Mouse (Mus musculus) embryonic stem cell, embryonic (primary cell): ENCODE results near the gene Elk4.

Experiments used
- CTCF ChIA-PET, 4 experiments: fragments of 300-600 bp in 2 of 4; fragments of 350-600 bp in 2 of 4; sonication (Branson Sonifier 250); formaldehyde crosslinking; loops; one replicate each; lab custom pipeline; 2022; ENCODE audit warnings: inconsistent platforms in 2 of 4; lab: Charles Lee
- POLR2A ChIA-PET, 4 experiments: fragments of 300-600 bp in 2 of 4; fragments of 350-600 bp in 2 of 4; sonication (Branson Sonifier 250); formaldehyde crosslinking; loops; one replicate each; lab custom pipeline; 2022; ENCODE audit warnings: antibody characterized with exemption in 4 of 4, inconsistent platforms in 1 of 4; lab: Charles Lee

The Elk4 gene

GRCm38 (mm10) chr1:131972498-131973334, 34.7 kb upstream of the Elk4 start:
- POLR2A ChIA-PET = interaction anchor here in 3 of 4 experiments (0.7 to 13.1 kb wide), 7 partner anchors 8 to 44 kb away, joined by 3 to 130 read pairs (median 9); partner anchors contain the start of gene Slc45a3 (in 1 of the 3)

GRCm38 (mm10) chr1:131973991-131974390, 33.4 kb upstream of the Elk4 start:
- POLR2A ChIA-PET = interaction anchor here in 3 of 4 experiments (0.5 to 5.8 kb wide), 7 partner anchors 10 to 146 kb away, joined by 3 to 22 read pairs (median 4); partner anchors contain the start of gene Slc45a3 (in 1 of the 3)
- CTCF ChIA-PET = interaction anchor here in 3 of 4 experiments (0.5 to 7.9 kb wide), 4 partner anchors 8 to 48 kb away, joined by 4 to 61 read pairs (median 18); no protein-coding TSS in a partner anchor

More at GRCm38 (mm10) chr1:131972498-131973334, 34.7 kb upstream of the Elk4 start:
- CTCF ChIA-PET = interaction anchor here (0.7 to 7.9 kb wide), 8 partner anchors 9 to 183 kb away, joined by 3 to 61 read pairs (median 6); partner anchors contain the start of genes Rab29 (in 1 of the 4) and Slc45a3 (in 1 of the 4)

- CTCF ChIA-PET = interaction anchor here in 1 of 4 experiments (1.4 kb wide), 1 partner anchor 39 kb away, joined by 3 read pairs; no protein-coding TSS in a partner anchor
- POLR2A ChIA-PET = interaction anchor here in 2 of 4 experiments (1.3 to 1.8 kb wide), 2 partner anchors 13 to 39 kb away, joined by 3 to 9 read pairs; no protein-coding TSS in a partner anchor
These were observed 30.5 kb upstream of the Elk4 start for GRCm38 (mm10) chr1:131976886-131977285.

- ChIA-PET POLR2A (interaction anchor here in 2 of 4 experiments (0.6 to 4.6 kb wide), 12 partner anchors 9 to 130 kb away, joined by 3 to 24 read pairs (median 3); partner anchors contain the start of genes Elk4 (in 1 of the 2) and Nucks1 (in 1 of the 2)), CTCF (interaction anchor here (0.6 to 5.3 kb wide), 11 partner anchors 9 to 1080 kb away, joined by 3 to 61 read pairs (median 22); no protein-coding TSS in a partner anchor)
These were observed 26.9 kb upstream of the Elk4 start for GRCm38 (mm10) chr1:131980471-131980870.

- CTCF ChIA-PET = interaction anchor here (0.5 to 5.3 kb wide), 98 partner anchors 8 to 539 kb away, joined by 3 to 61 read pairs (median 4); partner anchors contain the start of genes Slc45a3 (in 2 of the 4), Elk4 (in 1 of the 4), Fam72a (in 1 of the 4) and Nucks1 (in 1 of the 4)
- POLR2A ChIA-PET = interaction anchor here in 3 of 4 experiments (0.5 to 4.6 kb wide), 22 partner anchors 8 to 454 kb away, joined by 3 to 24 read pairs (median 4); partner anchors contain the start of genes Elk4 (in 1 of the 3), Fam72a (in 1 of the 3), Nucks1 (in 1 of the 3) and Slc45a3 (in 1 of the 3)
These were observed 25.9 kb upstream of the Elk4 start for GRCm38 (mm10) chr1:131981378-131982013.

- CTCF ChIA-PET = interaction anchor here (0.5 to 5.3 kb wide), 74 partner anchors 8 to 781 kb away, joined by 3 to 61 read pairs (median 5); partner anchors contain the start of genes Slc45a3 (in 2 of the 4) and Rab29 (in 1 of the 4)
- POLR2A ChIA-PET = interaction anchor here in 3 of 4 experiments (0.7 to 4.6 kb wide), 18 partner anchors 8 to 175 kb away, joined by 3 to 24 read pairs (median 4); partner anchors contain the start of genes Elk4 (in 2 of the 3) and Slc45a3 (in 1 of the 3)
These were observed 24.5 kb upstream of the Elk4 start for GRCm38 (mm10) chr1:131982907-131983306.

GRCm38 (mm10) chr1:131983806-131984205, 23.6 kb upstream of the Elk4 start:
- ChIA-PET CTCF (interaction anchor here (0.6 to 5.3 kb wide), 26 partner anchors 8 to 372 kb away, joined by 3 to 61 read pairs (median 8); partner anchors contain the start of gene Slc45a3 (in 1 of the 4)), POLR2A (interaction anchor here in 3 of 4 experiments (0.7 to 3.0 kb wide), 7 partner anchors 20 to 84 kb away, joined by 3 to 18 read pairs (median 4); partner anchors contain the start of genes Elk4 (in 2 of the 3) and Slc45a3 (in 1 of the 3))

- POLR2A ChIA-PET = interaction anchor here in 1 of 4 experiments (1.2 kb wide), 1 partner anchor 19 kb away, joined by 3 read pairs; no protein-coding TSS in a partner anchor
- CTCF ChIA-PET = interaction anchor here in 1 of 4 experiments (1.5 kb wide), 1 partner anchor 172 kb away, joined by 3 read pairs; no protein-coding TSS in a partner anchor
These were observed 20.0 kb upstream of the Elk4 start for GRCm38 (mm10) chr1:131987432-131987831.

- ChIA-PET CTCF (interaction anchor here (0.6 to 4.2 kb wide), 7 partner anchors 8 to 137 kb away, joined by 3 to 33 read pairs (median 3); no protein-coding TSS in a partner anchor), POLR2A (interaction anchor here in 3 of 4 experiments (0.6 to 2.7 kb wide), 10 partner anchors 8 to 246 kb away, joined by 3 to 10 read pairs (median 3); partner anchors contain the start of gene Elk4 (in 1 of the 3))
These were observed 17.9 kb upstream of the Elk4 start for GRCm38 (mm10) chr1:131989476-131989875.

- POLR2A ChIA-PET = interaction anchor here in 3 of 4 experiments (0.5 to 2.7 kb wide), 12 partner anchors 8 to 148 kb away, joined by 3 to 10 read pairs (median 3); partner anchors contain the start of gene Elk4 (in 1 of the 3)
These were observed 17.2 kb upstream of the Elk4 start for GRCm38 (mm10) chr1:131990083-131990760.

GRCm38 (mm10) chr1:131992561-131993001, 14.8 kb upstream of the Elk4 start:
- CTCF ChIA-PET = interaction anchor here in 3 of 4 experiments (0.8 to 4.2 kb wide), 5 partner anchors 10 to 165 kb away, joined by 3 to 33 read pairs (median 4); no protein-coding TSS in a partner anchor
- POLR2A ChIA-PET = interaction anchor here in 1 of 4 experiments (1.3 to 1.4 kb wide), 2 partner anchors 11 to 15 kb away, joined by 3 to 5 read pairs; no protein-coding TSS in a partner anchor

More at GRCm38 (mm10) chr1:131990083-131990760, 17.2 kb upstream of the Elk4 start:
- CTCF ChIA-PET = interaction anchor here (0.6 to 4.2 kb wide), 7 partner anchors 9 to 137 kb away, joined by 3 to 33 read pairs (median 3); no protein-coding TSS in a partner anchor

GRCm38 (mm10) chr1:131993169-131994040, 14.0 kb upstream of the Elk4 start:
- POLR2A ChIA-PET = interaction anchor here in 2 of 4 experiments (1.2 to 1.4 kb wide), 2 partner anchors 12 to 24 kb away, joined by 3 to 4 read pairs; no protein-coding TSS in a partner anchor
- CTCF ChIA-PET = interaction anchor here in 3 of 4 experiments (0.8 to 4.2 kb wide), 9 partner anchors 11 to 164 kb away, joined by 3 to 33 read pairs (median 4); partner anchors contain the start of gene Elk4 (in 1 of the 3)

GRCm38 (mm10) chr1:131995062-131995461, 12.3 kb upstream of the Elk4 start:
- ChIA-PET POLR2A (interaction anchor here in 3 of 4 experiments (0.7 to 3.3 kb wide), 10 partner anchors 11 to 139 kb away, joined by 3 to 13 read pairs (median 5); partner anchors contain the start of gene Elk4 (in 3 of the 3)), CTCF (interaction anchor here (0.6 to 3.7 kb wide), 47 partner anchors 9 to 525 kb away, joined by 3 to 25 read pairs (median 4); partner anchors contain the start of genes Elk4 (in 2 of the 4) and Slc45a3 (in 1 of the 4))

- CTCF ChIA-PET = interaction anchor here (0.7 to 3.0 kb wide), 38 partner anchors 12 to 1072 kb away, joined by 3 to 12 read pairs (median 4); no protein-coding TSS in a partner anchor
- POLR2A ChIA-PET = interaction anchor here (0.6 to 1.7 kb wide), 5 partner anchors 10 to 79 kb away, joined by 3 to 8 read pairs (median 3); no protein-coding TSS in a partner anchor
These were observed 6.9 kb upstream of the Elk4 start for GRCm38 (mm10) chr1:132000506-132000905.
